Mouse (Mus musculus) testis, adult 2 months (tissue): ENCODE measurements around the gene Ubap2l. TPM values are rescaled to one million over a fixed set of nuclear protein-coding genes. Genes with fewer than 3 reads are reported as not detected.

ENCODE experiments used
- H3K27ac ChIP-seq: fragments of 200-500 bp; 2 replicates; pipeline ENCODE4 v1.5.1; 2012; ENCODE audit warnings: low read depth, low read length; ENCODE audit not compliant: control insufficient read depth, insufficient read depth
- H3K27me3 ChIP-seq: fragments of 200-500 bp; 2 replicates; pipeline ENCODE4 v1.6.1; 2012; ENCODE audit warnings: mild to moderate bottlenecking, low read length, moderate library complexity; ENCODE audit not compliant: control insufficient read depth, insufficient read depth
- H3K36me3 ChIP-seq: fragments of 200-500 bp; 2 replicates; pipeline ENCODE4 v1.6.1; 2012; ENCODE audit warnings: mild to moderate bottlenecking, low read length; ENCODE audit not compliant: control insufficient read depth, insufficient read depth
- H3K4me1 ChIP-seq: fragments of 200-500 bp; 2 replicates; pipeline ENCODE4 v1.6.1; 2012; ENCODE audit warnings: low read length; ENCODE audit not compliant: control insufficient read depth, insufficient read depth
- H3K4me3 ChIP-seq: fragments of 200-500 bp; 2 replicates; pipeline ENCODE4 v1.5.1; 2012; ENCODE audit warnings: low read depth, mild to moderate bottlenecking, low read length, moderate library complexity, mixed read lengths; ENCODE audit not compliant: control insufficient read depth
- CTCF ChIP-seq: fragments of 200-500 bp; IDR thresholded peaks from 2 replicates; pipeline ENCODE4 v1.5.1; 2012; ENCODE audit warnings: low read depth, mild to moderate bottlenecking, inconsistent platforms, low read length, moderate library complexity; ENCODE audit not compliant: control insufficient read depth, insufficient read depth, insufficient replicate concordance
- POLR2A ChIP-seq: fragments of 200-500 bp; IDR thresholded peaks from 2 replicates; pipeline ENCODE4 v1.6.1; 2012; ENCODE audit warnings: low read depth, mild to moderate bottlenecking, inconsistent platforms, low read length, moderate library complexity; ENCODE audit not compliant: control insufficient read depth
- polyA plus RNA-seq: library from polyadenylated mRNA; depleted of rRNA; stranded (reverse); fragments of >200 nt; gene quantifications from 2 replicates; pipeline ENCODE4 v1.2.3, GENCODE M21; 2012

The Ubap2l gene
- polyA plus RNA-seq, 1 experiment, result 234 TPM

DNA sequence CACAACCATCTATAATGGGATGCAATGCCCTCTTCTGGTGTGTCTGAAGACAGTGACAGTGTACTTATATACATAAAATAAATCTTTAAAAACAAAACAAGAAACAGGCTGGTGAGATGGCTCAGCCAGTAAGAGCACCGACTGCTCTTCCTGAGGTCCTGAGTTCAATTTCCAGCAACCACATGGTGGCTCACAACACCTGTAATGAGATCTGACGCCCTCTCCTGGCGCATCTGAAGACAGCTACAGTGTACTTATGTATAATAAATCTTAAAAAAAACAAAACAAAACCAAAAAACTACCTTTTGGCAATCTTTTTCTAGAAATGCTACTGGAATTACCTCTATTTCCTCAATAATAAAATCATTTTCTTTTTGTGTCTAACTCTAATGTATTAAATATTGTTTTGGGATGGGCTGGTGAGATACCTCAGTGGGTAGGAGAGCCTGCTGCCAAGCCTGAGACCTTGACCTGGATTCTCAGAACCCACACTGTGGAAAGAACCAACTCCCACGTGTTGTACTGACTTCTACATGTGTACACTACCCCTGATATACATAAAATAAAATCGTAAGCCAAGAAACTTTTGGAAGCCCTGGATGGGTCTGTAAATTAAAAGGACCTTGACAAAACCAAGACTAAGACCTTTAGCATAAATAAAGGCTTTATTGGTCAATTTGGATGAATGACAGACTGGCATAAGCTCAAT, 57.5 kb downstream of the Ubap2l start:
- no peaks in the 10 kb centered on the region for H3K36me3 ChIP-seq
- no peak for TF ChIP-seq POLR2A
- TF ChIP-seq CTCF, result no peak

GRCm38 (mm10) chr3:89987822-89988221, 64.6 kb downstream of the Ubap2l start:
- no peak for TF ChIP-seq CTCF
- no peak for TF ChIP-seq POLR2A
- Histone ChIP-seq H3K4me3 (no peak overlapping the region), H3K27ac (no peak overlapping the region), H3K4me1 (no peaks in the 10 kb centered on the region), H3K36me3 (no peaks in the 10 kb centered on the region), H3K27me3 (no peaks in the 10 kb centered on the region)

More for the DNA sequence above, 57.5 kb downstream of the Ubap2l start:
- H3K27ac ChIP-seq, result no peak overlapping the region
- H3K4me3 ChIP-seq, result no peak overlapping the region
- H3K4me1 ChIP-seq, result no peaks in the 10 kb centered on the region; the same call in 1 of the 2 replicates
- H3K27me3 ChIP-seq, result no peaks in the 10 kb centered on the region

DNA sequence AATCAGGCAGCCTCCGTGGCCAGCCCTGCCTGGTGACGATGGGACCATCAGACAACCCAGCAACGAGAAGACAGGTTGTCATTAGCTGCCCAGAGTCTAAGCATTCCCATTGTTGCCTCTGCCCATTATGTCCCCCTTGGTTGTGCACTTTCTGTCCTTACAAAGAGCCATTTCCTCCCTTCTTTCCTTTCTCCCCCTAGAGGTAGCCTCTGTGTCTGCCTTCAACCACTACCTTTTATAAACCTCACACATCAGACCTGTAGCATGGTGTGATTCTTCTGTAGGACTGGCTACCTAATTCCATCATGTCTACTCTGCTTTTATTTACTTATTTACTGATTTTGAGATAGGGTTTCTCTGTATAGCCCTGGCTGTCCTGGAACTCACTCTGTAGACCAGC, 65.2 kb downstream of the Ubap2l start:
- Histone ChIP-seq H3K27ac (no peak overlapping the region), H3K4me3 (no peak overlapping the region), H3K4me1 (no peaks in the 10 kb centered on the region), H3K27me3 (no peaks in the 10 kb centered on the region), H3K36me3 (no peaks in the 10 kb centered on the region)
- no peak for TF ChIP-seq POLR2A
- TF ChIP-seq CTCF, result no peak

DNA sequence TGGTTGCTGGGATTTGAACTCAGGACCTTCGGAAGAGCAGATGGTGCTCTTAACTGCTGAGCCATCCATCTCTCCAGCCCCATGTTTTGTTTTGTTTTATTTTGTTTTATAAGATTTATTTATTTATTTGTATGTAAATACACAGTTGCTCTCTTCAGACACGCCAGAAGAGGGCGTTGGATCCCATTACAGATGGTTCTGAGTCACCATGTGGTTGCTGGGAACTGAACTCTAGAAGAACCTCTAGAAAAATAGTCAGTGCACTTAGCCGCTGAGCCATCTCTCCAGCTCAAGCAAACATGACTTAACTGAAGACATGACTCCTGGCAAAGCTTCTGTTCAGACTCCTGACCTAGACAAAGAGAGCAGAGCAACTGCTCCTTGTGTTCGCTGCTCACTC, 70.0 kb downstream of the Ubap2l start:
- Histone ChIP-seq H3K4me3 (no peak overlapping the region), H3K27ac (no peak overlapping the region), H3K36me3 (no peaks in the 10 kb centered on the region), H3K4me1 (no peaks in the 10 kb centered on the region), H3K27me3 (no peaks in the 10 kb centered on the region)
- no peak for TF ChIP-seq POLR2A
- no peak for TF ChIP-seq CTCF

- H3K4me1 ChIP-seq, result no peaks in the 10 kb centered on the region
- TF ChIP-seq CTCF, result no peak
- no peak for TF ChIP-seq POLR2A
Measured at GRCm38 (mm10) chr3:89976859-89977258, 75.6 kb downstream of the Ubap2l start.

DNA sequence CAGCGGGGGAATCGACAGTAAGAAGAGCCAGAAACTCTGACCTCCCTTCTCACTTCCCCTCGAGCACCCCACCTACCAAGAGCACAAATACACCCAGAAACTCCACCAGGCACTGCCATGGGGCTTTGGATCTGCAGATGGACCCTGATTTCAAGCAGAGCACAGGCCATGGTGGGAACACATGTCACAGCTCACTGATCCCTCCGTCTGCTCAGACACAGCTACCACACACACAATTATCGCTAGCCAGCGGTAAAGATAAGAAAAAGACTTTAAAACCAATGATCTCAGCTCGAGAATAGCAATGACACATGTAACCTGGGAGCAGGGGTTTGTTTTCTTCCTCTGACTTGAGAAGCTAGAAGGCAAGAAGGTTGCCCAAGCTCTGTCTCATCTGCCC, 83.9 kb downstream of the Ubap2l start:
- Histone ChIP-seq H3K36me3 (no peaks in the 10 kb centered on the region), H3K4me1 (peaks cover 4% of the 10 kb centered on the region), H3K4me3 (no peak overlapping the region), H3K27ac (no peak overlapping the region), H3K27me3 (no peaks in the 10 kb centered on the region)
- TF ChIP-seq POLR2A (no peak), CTCF (no peak)

More at GRCm38 (mm10) chr3:89976859-89977258, 75.6 kb downstream of the Ubap2l start:
- Histone ChIP-seq H3K27me3 (no peaks in the 10 kb centered on the region), H3K4me3 (no peak overlapping the region), H3K36me3 (no peaks in the 10 kb centered on the region), H3K27ac (no peak overlapping the region)

GRCm38 (mm10) chr3:89966946-89967345, 85.5 kb downstream of the Ubap2l start:
- peaks cover 10% of the 10 kb centered on the region for H3K4me1 ChIP-seq
- no peaks in the 10 kb centered on the region for H3K36me3 ChIP-seq
- no peaks in the 10 kb centered on the region for H3K27me3 ChIP-seq
- H3K4me3 ChIP-seq, result no peak overlapping the region
- H3K27ac ChIP-seq, result no peak overlapping the region
- TF ChIP-seq POLR2A (no peak), CTCF (no peak)
